Mouse (Mus musculus) layer of hippocampus, adult 8-10 months (tissue): Measurements from ENCODE around the gene Arhgap5. TPM values are rescaled to one million over a fixed set of nuclear protein-coding genes. Genes with fewer than 3 reads are reported as not detected.

Source experiments
- total RNA-seq, 4 experiments: library from RNA; stranded (reverse); gene quantifications; 2 replicates each; pipeline ENCODE4 v1.2.4; 2022

Gene Arhgap5
- total RNA-seq, 4 experiments from 2014 or later: 143 to 148 (median 147) TPM

Other genes with a start within 250 kb of the Arhgap5 start
- 100 to 1,000 TPM; 118 to 135 (median 126) TPM for gene Akap6, start 195.4 kb downstream of the Arhgap5 start, total RNA-seq